Mouse (Mus musculus): ENCODE results near the gene Nr1d1. TPM values are rescaled to one million over a fixed set of nuclear protein-coding genes. Genes with fewer than 3 reads are reported as not detected.

Nr1d1 gene
- polyA plus RNA-seq, 1 experiment from 2014 or later, result 2.3 TPM

- Histone ChIP-seq H3K9me3 (ENCODE audit: control insufficient read depth, low read length) (no peaks in the 10 kb centered on the region), H3K36me3 (ENCODE audit: control insufficient read depth, insufficient read depth, low read length) (peaks cover 9% of the 10 kb centered on the region), H3K27ac (ENCODE audit: low read length) (peak overlapping the region; percentile 97), H3K9ac (ENCODE audit: low read depth, low read length) (peak overlapping the region; percentile 99), H3K4me1 (ENCODE audit: control insufficient read depth, insufficient read depth, low read length) (peaks cover 23% of the 10 kb centered on the region), H3K4me3 (ENCODE audit: low read length) (peak overlapping the region; percentile 100), H3K4me2 (ENCODE audit: low read depth, low read length) (peak overlapping the region; percentile 87), H3K27me3 (replicated peaks; ENCODE audit: control insufficient read depth, insufficient read depth, low read length) (no peaks in the 10 kb centered on the region)
- whole genome bisulfite sequencing, result 1% methylated on average over 23 of the region's 23 CpGs
- ATAC-seq, result peak; percentile 27
These were observed 21.5 kb upstream of the Nr1d1 start for GRCm38 (mm10) chr11:98796515-98797216.

- H3K9me3 ChIP-seq (ENCODE audit: control insufficient read depth, low read length), result no peaks in the 10 kb centered on the region
- peaks cover 7% of the 10 kb centered on the region for H3K36me3 ChIP-seq (ENCODE audit: control insufficient read depth, insufficient read depth, low read length)
- peak overlapping the region; percentile 100 for H3K4me3 ChIP-seq (ENCODE audit: low read length)
- peak overlapping the region; percentile 97 for H3K27ac ChIP-seq (ENCODE audit: low read length)
- H3K9ac ChIP-seq (ENCODE audit: low read depth, low read length), result peak overlapping the region; percentile 99
- peaks cover 23% of the 10 kb centered on the region for H3K4me1 ChIP-seq (ENCODE audit: control insufficient read depth, insufficient read depth, low read length)
- H3K27me3 ChIP-seq (replicated peaks; ENCODE audit: control insufficient read depth, insufficient read depth, low read length), result no peaks in the 10 kb centered on the region
- peak overlapping the region; percentile 87 for H3K4me2 ChIP-seq (ENCODE audit: low read depth, low read length)
- WGBS, result under 1% methylated on average over 68 of the region's 74 CpGs
- peak; percentile 49 for ATAC-seq
These were observed 20.8 kb upstream of the Nr1d1 start for GRCm38 (mm10) chr11:98795714-98796514.

- under 1% methylated on average over 51 of the region's 89 CpGs for WGBS
- Histone ChIP-seq H3K4me3 (ENCODE audit: low read length) (peak within 1 kb of the TSS; percentile 100), H3K27ac (ENCODE audit: low read length) (peak within 1 kb of the TSS; percentile 97), H3K4me1 (ENCODE audit: control insufficient read depth, insufficient read depth, low read length) (peaks cover 23% of the 10 kb centered on the region), H3K27me3 (replicated peaks; ENCODE audit: control insufficient read depth, insufficient read depth, low read length) (no peaks in the 10 kb centered on the region), H3K36me3 (ENCODE audit: control insufficient read depth, insufficient read depth, low read length) (peaks cover 2% of the 10 kb centered on the region), H3K9me3 (ENCODE audit: control insufficient read depth, low read length) (no peaks in the 10 kb centered on the region), H3K9ac (ENCODE audit: low read depth, low read length) (peak within 1 kb of the TSS; percentile 99), H3K4me2 (ENCODE audit: low read depth, low read length) (peak within 1 kb of the TSS; percentile 87)
- peak; percentile 71 for ATAC-seq
These were observed 20.0 kb upstream of the Nr1d1 start, which contains the start of gene Msl1 for GRCm38 (mm10) chr11:98795015-98795713. TSS of gene Msl1 (plus strand) at chr11:98795516.

GRCm38 (mm10) chr11:98794469-98795014, 19.4 kb upstream of the Nr1d1 start:
- ATAC-seq, result peak; percentile 67
- peak overlapping the region; percentile 87 for H3K4me2 ChIP-seq (ENCODE audit: low read depth, low read length)
- no peaks in the 10 kb centered on the region for H3K27me3 ChIP-seq (replicated peaks; ENCODE audit: control insufficient read depth, insufficient read depth, low read length)
- peak overlapping the region; percentile 99 for H3K9ac ChIP-seq (ENCODE audit: low read depth, low read length)
- 0% methylated on average over 29 of the region's 30 CpGs for WGBS
- H3K36me3 ChIP-seq (ENCODE audit: control insufficient read depth, insufficient read depth, low read length), result no peaks in the 10 kb centered on the region; the same call in 1 of the 2 replicates
- H3K9me3 ChIP-seq (ENCODE audit: control insufficient read depth, low read length), result no peaks in the 10 kb centered on the region
- peaks cover 26% of the 10 kb centered on the region for H3K4me1 ChIP-seq (ENCODE audit: control insufficient read depth, insufficient read depth, low read length)
- H3K4me3 ChIP-seq (ENCODE audit: low read length), result peak overlapping the region; percentile 100
- H3K27ac ChIP-seq (ENCODE audit: low read length), result peak overlapping the region; percentile 97

- Histone ChIP-seq H3K9ac (ENCODE audit: low read depth, low read length) (no peak overlapping the region), H3K36me3 (ENCODE audit: control insufficient read depth, insufficient read depth, low read length) (no peaks in the 10 kb centered on the region), H3K4me2 (ENCODE audit: low read depth, low read length) (no peak overlapping the region), H3K27me3 (replicated peaks; ENCODE audit: control insufficient read depth, insufficient read depth, low read length) (no peaks in the 10 kb centered on the region), H3K4me3 (ENCODE audit: low read length) (no peak overlapping the region), H3K4me1 (ENCODE audit: control insufficient read depth, insufficient read depth, low read length) (peaks cover 14% of the 10 kb centered on the region), H3K9me3 (ENCODE audit: control insufficient read depth, low read length) (no peaks in the 10 kb centered on the region), H3K27ac (ENCODE audit: low read length) (no peak overlapping the region)
- ATAC-seq, result no peak
- 15% methylated on average over 4 of the region's 4 CpGs for WGBS
These were observed 16.9 kb upstream of the Nr1d1 start for GRCm38 (mm10) chr11:98792081-98792480.

- WGBS, result 69% methylated on average over 1 of the region's 1 CpGs
- H3K27me3 ChIP-seq (replicated peaks; ENCODE audit: control insufficient read depth, insufficient read depth, low read length), result no peaks in the 10 kb centered on the region
- H3K36me3 ChIP-seq (ENCODE audit: control insufficient read depth, insufficient read depth, low read length), result no peaks in the 10 kb centered on the region
- no peaks in the 10 kb centered on the region for H3K9me3 ChIP-seq (ENCODE audit: control insufficient read depth, low read length)
- no peak overlapping the region for H3K4me2 ChIP-seq (ENCODE audit: low read depth, low read length)
- no peak overlapping the region for H3K4me3 ChIP-seq (ENCODE audit: low read length)
- no peak overlapping the region for H3K9ac ChIP-seq (ENCODE audit: low read depth, low read length)
- H3K4me1 ChIP-seq (ENCODE audit: control insufficient read depth, insufficient read depth, low read length), result peaks cover 18% of the 10 kb centered on the region
- H3K27ac ChIP-seq (ENCODE audit: low read length), result no peak overlapping the region
- no peak for ATAC-seq
These were observed 16.3 kb upstream of the Nr1d1 start for GRCm38 (mm10) chr11:98791448-98791847.

GRCm38 (mm10) chr11:98790631-98791205, 15.6 kb upstream of the Nr1d1 start:
- Histone ChIP-seq H3K27me3 (replicated peaks; ENCODE audit: control insufficient read depth, insufficient read depth, low read length) (no peaks in the 10 kb centered on the region), H3K4me3 (ENCODE audit: low read length) (no peak overlapping the region), H3K4me2 (ENCODE audit: low read depth, low read length) (no peak overlapping the region), H3K9ac (ENCODE audit: low read depth, low read length) (no peak overlapping the region), H3K9me3 (ENCODE audit: control insufficient read depth, low read length) (no peaks in the 10 kb centered on the region), H3K27ac (ENCODE audit: low read length) (0 out of 2 replicates have a peak overlapping the region, but pooled peaks have one; percentile 10), H3K4me1 (ENCODE audit: control insufficient read depth, insufficient read depth, low read length) (peaks cover 25% of the 10 kb centered on the region), H3K36me3 (ENCODE audit: control insufficient read depth, insufficient read depth, low read length) (no peaks in the 10 kb centered on the region)
- 75% methylated on average over 5 of the region's 5 CpGs for WGBS
- ATAC-seq, result no peak

GRCm38 (mm10) chr11:98789824-98790223, 14.7 kb upstream of the Nr1d1 start:
- peaks cover 31% of the 10 kb centered on the region for H3K4me1 ChIP-seq (ENCODE audit: control insufficient read depth, insufficient read depth, low read length)
- WGBS, result 32% methylated on average over 5 of the region's 5 CpGs

More at GRCm38 (mm10) chr11:98789824-98790223, 14.7 kb upstream of the Nr1d1 start:
- Histone ChIP-seq H3K27me3 (replicated peaks; ENCODE audit: control insufficient read depth, insufficient read depth, low read length) (no peaks in the 10 kb centered on the region), H3K4me3 (ENCODE audit: low read length) (peak overlapping the region; percentile 56), H3K9me3 (ENCODE audit: control insufficient read depth, low read length) (no peaks in the 10 kb centered on the region), H3K9ac (ENCODE audit: low read depth, low read length) (peak overlapping the region; percentile 67), H3K4me2 (ENCODE audit: low read depth, low read length) (peak overlapping the region; percentile 86), H3K27ac (ENCODE audit: low read length) (0 out of 2 replicates have a peak overlapping the region, but pooled peaks have one; percentile 6), H3K36me3 (ENCODE audit: control insufficient read depth, insufficient read depth, low read length) (no peaks in the 10 kb centered on the region)
- no peak for ATAC-seq

Data from intestine, embryonic 16.5 days (tissue).